Mouse (Mus musculus) lung, embryonic 16.5 days (tissue): ENCODE results near the gene Cdk5r1. TPM values are rescaled to one million over a fixed set of nuclear protein-coding genes. Genes with fewer than 3 reads are reported as not detected.

Experiments used
- ATAC-seq: fragments of 200-750 bp; cut with Nextera tagmentation; 2 replicates; pipeline ENCODE4 v1.8.0; 2017; ENCODE audit warnings: low read depth, mild to moderate bottlenecking, moderate library complexity
- H3K27ac ChIP-seq: fragments of 300-500 bp; sonication (generic); 2 replicates; pipeline ENCODE4 v1.5.1; 2014; ENCODE audit warnings: mild to moderate bottlenecking, control low read depth, low read length
- H3K27me3 ChIP-seq: fragments of 300-500 bp; sonication (generic); 2 replicates; pipeline ENCODE4 v1.6.1; 2014; ENCODE audit warnings: low read depth, low read length, mixed read lengths; ENCODE audit not compliant: control insufficient read depth, insufficient read depth
- H3K36me3 ChIP-seq: fragments of 300-500 bp; sonication (generic); 2 replicates; pipeline ENCODE4 v1.6.1; 2014; ENCODE audit warnings: low read length; ENCODE audit not compliant: control insufficient read depth, insufficient read depth
- H3K4me1 ChIP-seq: fragments of 300-500 bp; sonication (generic); replicated peaks from 2 replicates; pipeline ENCODE4 v1.6.1; 2014; ENCODE audit warnings: low read length, mixed read lengths; ENCODE audit not compliant: control insufficient read depth, insufficient read depth
- H3K4me2 ChIP-seq: fragments of 300-500 bp; sonication (generic); 2 replicates; pipeline ENCODE4 v1.6.1; 2014; ENCODE audit warnings: low read depth, low read length, control low read depth
- H3K4me3 ChIP-seq: fragments of 300-500 bp; sonication (generic); 2 replicates; pipeline ENCODE4 v1.5.1; 2014; ENCODE audit warnings: mild to moderate bottlenecking, low read length, control low read depth
- H3K9ac ChIP-seq: fragments of 300-500 bp; sonication (generic); 2 replicates; pipeline ENCODE4 v1.6.1; 2014; ENCODE audit warnings: low read length, control low read depth
- H3K9me3 ChIP-seq: fragments of 300-500 bp; sonication (generic); 2 replicates; pipeline ENCODE4 v1.6.1; 2016; ENCODE audit warnings: low read length; ENCODE audit not compliant: control insufficient read depth
- WGBS: fragments of 180-500 bp; shearing (Covaris S2); extraction: QIAGEN DNeasy Blood & Tissue Kit; methylation state at CpG from one replicate; pipeline ENCODE4 v1.1.7; 2014; 5-methylcytosine and 5-hydroxymethylcytosine counted together
- polyA plus RNA-seq: library from polyadenylated mRNA; unstranded; fragments of >200 nt; fragmentation: Nextera tagmentation; extraction: Ambion mirVana; gene quantifications from 2 replicates; pipeline ENCODE4 v1.2.1, GENCODE M21; 2015

Cdk5r1 gene
- polyA plus RNA-seq, 1 experiment from 2014 or later: 0.67 TPM

DNA sequence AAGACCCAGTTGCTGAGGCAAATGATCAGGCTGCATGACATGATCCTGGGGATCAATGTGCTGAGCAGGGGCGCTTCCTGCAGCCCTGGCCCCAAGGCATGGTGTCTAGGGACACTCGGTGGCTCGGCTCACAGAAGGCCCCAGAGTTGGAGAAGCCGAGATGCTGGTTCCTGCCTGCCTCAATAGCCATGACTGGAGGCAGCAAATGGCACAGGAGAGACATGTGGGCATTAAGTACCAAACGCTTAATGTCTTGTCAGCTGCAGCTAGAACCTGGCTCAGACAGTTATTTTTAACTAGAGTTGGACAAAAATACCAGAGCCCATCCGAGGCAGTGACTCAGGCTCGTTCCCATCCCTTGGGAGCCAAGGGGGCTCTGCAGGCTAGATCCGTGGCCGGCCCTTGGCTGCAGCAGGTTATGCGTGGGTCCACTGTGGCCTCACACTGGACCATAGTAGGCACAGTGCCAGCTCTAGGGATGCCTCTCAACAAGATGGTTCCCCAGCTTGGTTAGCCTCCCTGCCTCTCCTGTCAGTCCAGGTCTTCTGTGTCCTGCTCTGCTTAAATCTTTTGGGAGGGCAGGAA is 8.9 kb downstream of the Cdk5r1 start:
- no peak overlapping the region for H3K4me3 ChIP-seq
- no peak overlapping the region for H3K4me2 ChIP-seq
- H3K27me3 ChIP-seq: no peaks in the 10 kb centered on the region
- 82% methylated on average over 10 of the region's 10 CpGs for WGBS
- H3K4me1 ChIP-seq: peaks cover 18% of the 10 kb centered on the region
- no peak overlapping the region for H3K27ac ChIP-seq
- H3K9ac ChIP-seq: no peak overlapping the region
- no peaks in the 10 kb centered on the region for H3K9me3 ChIP-seq
- H3K36me3 ChIP-seq: no peaks in the 10 kb centered on the region
- ATAC-seq: no peak

DNA sequence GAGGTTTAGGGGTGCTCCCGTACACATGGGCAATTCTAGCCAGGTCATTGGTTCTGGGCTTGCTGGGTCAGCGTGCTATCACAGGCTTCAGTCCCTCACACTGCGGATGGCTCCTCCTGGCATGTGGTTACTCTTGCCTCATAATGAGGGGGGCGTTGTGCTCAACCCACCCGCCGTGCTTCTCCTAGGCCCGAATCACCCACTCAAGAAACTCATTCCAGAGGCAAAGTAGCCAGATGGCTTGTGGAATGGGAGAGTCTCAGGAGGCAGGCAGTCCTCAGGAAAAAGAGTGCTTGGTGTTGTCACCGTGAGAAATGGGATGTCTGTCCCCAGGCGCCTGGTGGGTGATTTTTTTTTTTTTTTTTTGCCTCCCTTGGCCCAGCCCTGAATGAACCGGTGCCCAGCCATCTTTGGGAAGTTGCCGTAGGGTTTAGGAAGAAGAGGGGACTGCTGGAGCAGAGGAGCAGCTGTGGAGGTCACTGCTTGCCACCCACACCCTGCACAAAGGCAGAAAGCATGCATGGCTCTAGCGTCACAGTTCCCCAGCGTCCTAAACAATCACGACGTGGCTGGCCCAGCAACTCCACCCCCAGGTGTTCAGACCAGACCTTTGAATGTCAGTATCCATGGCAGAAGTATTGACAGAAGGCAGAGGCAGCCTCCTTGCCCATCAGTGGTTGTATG is 11.2 kb downstream of the Cdk5r1 start:
- Histone ChIP-seq H3K27ac (no peak overlapping the region), H3K36me3 (no peaks in the 10 kb centered on the region), H3K9me3 (no peaks in the 10 kb centered on the region), H3K4me2 (no peak overlapping the region), H3K9ac (no peak overlapping the region), H3K4me1 (peaks cover 23% of the 10 kb centered on the region), H3K27me3 (no peaks in the 10 kb centered on the region), H3K4me3 (no peak overlapping the region)
- ATAC-seq: no peak
- WGBS: 64% methylated on average over 15 of the region's 15 CpGs

DNA sequence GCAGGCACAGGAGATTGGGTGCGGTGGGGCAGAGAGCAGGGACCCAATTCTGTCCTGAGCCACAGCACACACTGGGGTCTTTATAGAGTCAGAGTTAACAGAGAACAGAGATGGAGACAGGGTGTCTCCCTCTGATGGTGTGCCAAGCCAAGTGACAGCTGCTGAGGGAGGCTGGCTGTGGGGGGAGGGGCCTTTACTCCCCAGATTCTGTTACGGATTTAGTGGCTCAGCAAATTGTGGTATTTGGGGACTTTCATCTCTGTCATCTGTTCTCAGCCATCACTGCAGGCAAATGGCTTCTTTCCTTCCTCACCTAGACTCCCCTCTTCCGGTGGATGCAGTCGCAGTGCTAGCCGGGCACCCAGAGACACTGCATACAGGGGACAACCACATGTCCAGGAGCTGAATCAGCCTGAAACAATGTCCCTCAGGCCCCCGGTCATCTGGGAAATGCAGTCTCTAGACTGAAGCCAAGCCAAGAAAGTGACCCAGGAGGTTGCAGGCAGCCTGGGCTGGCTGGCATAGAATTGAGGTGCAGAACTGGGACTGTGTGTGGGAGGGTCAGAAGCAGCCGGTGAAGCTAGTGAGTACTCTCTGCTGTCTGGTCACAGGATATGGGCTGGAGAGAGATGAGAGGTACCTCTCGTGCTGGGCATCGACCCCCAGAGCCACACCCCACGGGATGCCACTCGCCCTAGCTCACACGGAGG is 12.5 kb downstream of the Cdk5r1 start:
- peak overlapping the region; percentile 48 for H3K27ac ChIP-seq
- H3K27me3 ChIP-seq: no peaks in the 10 kb centered on the region
- H3K9me3 ChIP-seq: no peaks in the 10 kb centered on the region
- H3K9ac ChIP-seq: no peak overlapping the region
- no peaks in the 10 kb centered on the region for H3K36me3 ChIP-seq
- no peak overlapping the region for H3K4me3 ChIP-seq
- H3K4me2 ChIP-seq: no peak overlapping the region
- H3K4me1 ChIP-seq: peaks cover 23% of the 10 kb centered on the region
- WGBS: 49% methylated on average over 12 of the region's 12 CpGs
- ATAC-seq: peak; percentile 50

DNA sequence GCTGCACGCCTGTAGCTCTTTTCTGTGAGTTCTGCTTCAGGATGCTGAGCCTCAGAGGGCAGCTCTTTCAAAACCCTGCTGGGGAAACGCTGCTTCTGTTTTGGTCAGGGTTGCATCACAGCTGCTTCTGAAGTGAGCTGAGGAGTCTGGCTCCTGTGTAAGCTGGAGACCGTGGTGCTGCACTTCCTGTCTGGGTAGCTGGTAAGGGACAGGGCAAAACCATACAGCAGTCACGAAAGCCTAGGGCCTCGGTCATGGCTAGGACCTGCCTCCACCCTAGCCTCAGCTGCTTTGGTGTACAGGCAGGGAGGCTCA is 13.0 kb downstream of the Cdk5r1 start:
- WGBS: 37% methylated on average over 5 of the region's 5 CpGs
- H3K4me3 ChIP-seq: no peak overlapping the region
- no peaks in the 10 kb centered on the region for H3K9me3 ChIP-seq
- H3K36me3 ChIP-seq: no peaks in the 10 kb centered on the region
- ATAC-seq: peak; percentile 48
- H3K9ac ChIP-seq: no peak overlapping the region
- H3K4me1 ChIP-seq: peaks cover 23% of the 10 kb centered on the region
- H3K4me2 ChIP-seq: no peak overlapping the region
- H3K27me3 ChIP-seq: no peaks in the 10 kb centered on the region
- peak overlapping the region; percentile 48 for H3K27ac ChIP-seq

DNA sequence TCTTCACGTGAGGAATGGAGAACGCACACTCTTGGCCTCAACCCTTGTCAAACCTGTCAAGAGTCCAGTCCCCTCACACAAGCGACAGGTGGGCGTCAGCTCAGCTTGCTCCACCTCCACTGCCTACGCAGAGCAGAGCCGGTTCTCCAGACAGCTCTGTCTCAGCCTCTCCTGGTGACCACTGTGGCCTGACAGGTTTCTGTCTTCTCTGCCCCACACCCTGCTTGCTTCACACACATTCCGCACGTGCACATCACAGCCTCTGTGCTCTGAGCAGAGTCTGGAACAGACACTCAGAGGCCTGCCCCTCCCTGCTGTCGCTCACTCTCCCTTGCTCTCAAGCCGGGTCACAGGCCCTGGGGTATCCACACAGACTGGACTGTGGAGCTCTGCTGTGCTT is 14.0 kb downstream of the Cdk5r1 start:
- no peak overlapping the region for H3K4me2 ChIP-seq
- H3K27ac ChIP-seq: no peak overlapping the region; the same call in 1 of the 2 replicates
- ATAC-seq: peak; percentile 49
- no peaks in the 10 kb centered on the region for H3K9me3 ChIP-seq
- no peaks in the 10 kb centered on the region for H3K36me3 ChIP-seq
- 55% methylated on average over 10 of the region's 10 CpGs for WGBS
- no peak overlapping the region for H3K9ac ChIP-seq
- H3K4me1 ChIP-seq: peaks cover 23% of the 10 kb centered on the region
- H3K4me3 ChIP-seq: no peak overlapping the region
- H3K27me3 ChIP-seq: no peaks in the 10 kb centered on the region

DNA sequence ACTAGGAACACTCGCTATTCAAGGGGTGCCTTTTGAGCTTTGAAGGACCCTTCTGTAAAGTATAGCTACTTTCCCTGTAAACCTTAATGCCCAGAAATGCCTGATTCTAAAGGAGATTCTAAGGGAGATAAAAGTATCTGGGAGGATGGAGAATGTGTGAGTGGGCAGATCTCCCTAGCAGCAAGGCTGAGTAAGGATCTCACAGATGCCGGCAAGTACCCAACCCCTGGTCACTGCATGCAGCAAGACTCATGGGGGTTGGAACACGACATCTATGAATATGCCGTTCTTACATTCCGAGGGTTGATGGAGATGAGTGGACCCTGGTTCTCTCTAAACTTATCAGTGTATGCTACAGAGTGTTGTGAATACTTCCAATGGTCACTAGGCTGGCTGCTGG is 16.4 kb downstream of the Cdk5r1 start:
- whole genome bisulfite sequencing: 83% methylated on average over 5 of the region's 5 CpGs

DNA sequence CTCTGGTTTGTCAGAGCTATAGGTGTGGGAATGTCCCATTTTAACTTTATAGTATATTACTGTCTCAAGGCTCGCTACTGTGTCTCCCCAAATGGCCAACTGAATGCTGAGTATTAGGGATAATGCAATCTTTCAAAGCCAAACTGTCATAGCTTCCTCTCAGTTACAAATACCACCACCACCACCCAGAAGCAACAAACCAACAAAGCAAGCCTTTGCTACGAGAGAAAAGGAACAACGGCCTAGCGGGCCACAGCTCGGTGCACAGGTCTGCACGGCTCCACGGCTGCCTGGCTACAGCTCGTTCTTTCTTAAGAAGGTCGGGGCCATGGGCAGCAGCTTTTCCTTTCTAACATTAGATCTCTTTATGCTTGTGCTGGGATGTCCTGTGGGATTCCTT is 18.0 kb downstream of the Cdk5r1 start:
- no peak for ATAC-seq
- no peak overlapping the region for H3K4me3 ChIP-seq
- no peak overlapping the region for H3K9ac ChIP-seq
- H3K36me3 ChIP-seq: no peaks in the 10 kb centered on the region
- H3K27ac ChIP-seq: no peak overlapping the region
- H3K27me3 ChIP-seq: no peaks in the 10 kb centered on the region
- H3K9me3 ChIP-seq: no peaks in the 10 kb centered on the region
- WGBS: 83% methylated on average over 9 of the region's 9 CpGs
- peaks cover 22% of the 10 kb centered on the region for H3K4me1 ChIP-seq
- no peak overlapping the region for H3K4me2 ChIP-seq

More for the DNA sequence above, 16.4 kb downstream of the Cdk5r1 start:
- no peaks in the 10 kb centered on the region for H3K36me3 ChIP-seq
- H3K4me2 ChIP-seq: no peak overlapping the region
- no peaks in the 10 kb centered on the region for H3K27me3 ChIP-seq
- no peak for ATAC-seq
- no peak overlapping the region for H3K27ac ChIP-seq
- no peak overlapping the region for H3K9ac ChIP-seq
- H3K4me1 ChIP-seq: peaks cover 23% of the 10 kb centered on the region
- no peaks in the 10 kb centered on the region for H3K9me3 ChIP-seq
- H3K4me3 ChIP-seq: no peak overlapping the region

DNA sequence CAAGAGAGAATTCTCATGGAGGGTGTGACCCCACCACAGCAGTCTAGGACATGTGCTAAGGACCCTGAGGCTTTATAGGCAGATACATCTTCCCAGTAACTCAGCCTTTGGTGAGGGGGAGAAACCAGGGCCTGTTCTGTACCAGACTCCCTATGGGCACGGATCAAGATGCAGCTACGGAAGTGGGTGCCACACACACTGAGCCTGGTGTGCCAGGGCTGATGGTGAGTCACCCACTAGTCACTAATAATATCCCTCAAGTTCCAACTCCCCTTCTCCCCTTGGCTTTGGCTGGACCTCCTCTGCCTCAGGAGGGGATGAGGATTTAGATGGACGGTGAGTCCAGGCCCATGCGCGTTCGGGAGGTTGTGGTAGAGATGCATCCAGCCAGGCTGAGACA is 19.1 kb downstream of the Cdk5r1 start:
- Histone ChIP-seq H3K9ac (no peak overlapping the region), H3K4me2 (no peak overlapping the region), H3K27me3 (no peaks in the 10 kb centered on the region), H3K4me3 (no peak overlapping the region), H3K9me3 (no peaks in the 10 kb centered on the region), H3K4me1 (peaks cover 11% of the 10 kb centered on the region), H3K36me3 (no peaks in the 10 kb centered on the region), H3K27ac (no peak overlapping the region)
- 88% methylated on average over 6 of the region's 6 CpGs for WGBS
- no peak for ATAC-seq

DNA sequence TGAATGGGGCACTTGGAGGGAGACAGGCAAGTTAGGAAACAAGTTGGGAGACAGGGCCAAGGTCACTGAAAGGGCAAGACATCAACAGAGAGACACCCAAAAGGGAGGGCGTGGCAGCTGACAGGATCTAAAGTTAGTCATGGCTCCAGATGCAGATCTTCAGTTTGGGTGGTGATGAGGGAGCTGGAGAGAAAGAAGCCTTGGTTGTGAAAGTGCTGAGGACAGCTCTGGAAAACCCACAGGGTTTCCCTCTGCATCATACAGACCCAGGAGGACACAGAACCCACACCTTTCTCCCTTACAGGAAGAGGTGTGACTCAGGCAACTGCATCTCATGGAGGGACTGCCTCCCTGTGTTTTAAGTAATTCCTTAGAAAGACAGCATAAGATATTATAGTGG is 19.8 kb downstream of the Cdk5r1 start:
- no peak for ATAC-seq
- no peak overlapping the region for H3K4me2 ChIP-seq
- H3K9me3 ChIP-seq: no peaks in the 10 kb centered on the region
- no peak overlapping the region for H3K4me3 ChIP-seq
- H3K27ac ChIP-seq: no peak overlapping the region
- 64% methylated on average over 1 of the region's 1 CpGs for WGBS
- H3K36me3 ChIP-seq: no peaks in the 10 kb centered on the region
- no peak overlapping the region for H3K9ac ChIP-seq
- H3K4me1 ChIP-seq: peaks cover 9% of the 10 kb centered on the region; the same call in 1 of the 2 replicates
- no peaks in the 10 kb centered on the region for H3K27me3 ChIP-seq
